Mouse (Mus musculus) G1E (cell line): ENCODE measurements around the gene Srrm3.

ENCODE experiments used
- CTCF ChIP-seq: IDR thresholded peaks from 2 replicates; pipeline ENCODE4 v1.5.1; 2012; ENCODE audit warnings: low read depth, low read length, inconsistent platforms, mixed read lengths
- GATA1 ChIP-seq: IDR thresholded peaks from 2 replicates; pipeline ENCODE4 v1.6.1; 2012; ENCODE audit warnings: borderline replicate concordance, low read length, inconsistent platforms, mixed read lengths

DNA sequence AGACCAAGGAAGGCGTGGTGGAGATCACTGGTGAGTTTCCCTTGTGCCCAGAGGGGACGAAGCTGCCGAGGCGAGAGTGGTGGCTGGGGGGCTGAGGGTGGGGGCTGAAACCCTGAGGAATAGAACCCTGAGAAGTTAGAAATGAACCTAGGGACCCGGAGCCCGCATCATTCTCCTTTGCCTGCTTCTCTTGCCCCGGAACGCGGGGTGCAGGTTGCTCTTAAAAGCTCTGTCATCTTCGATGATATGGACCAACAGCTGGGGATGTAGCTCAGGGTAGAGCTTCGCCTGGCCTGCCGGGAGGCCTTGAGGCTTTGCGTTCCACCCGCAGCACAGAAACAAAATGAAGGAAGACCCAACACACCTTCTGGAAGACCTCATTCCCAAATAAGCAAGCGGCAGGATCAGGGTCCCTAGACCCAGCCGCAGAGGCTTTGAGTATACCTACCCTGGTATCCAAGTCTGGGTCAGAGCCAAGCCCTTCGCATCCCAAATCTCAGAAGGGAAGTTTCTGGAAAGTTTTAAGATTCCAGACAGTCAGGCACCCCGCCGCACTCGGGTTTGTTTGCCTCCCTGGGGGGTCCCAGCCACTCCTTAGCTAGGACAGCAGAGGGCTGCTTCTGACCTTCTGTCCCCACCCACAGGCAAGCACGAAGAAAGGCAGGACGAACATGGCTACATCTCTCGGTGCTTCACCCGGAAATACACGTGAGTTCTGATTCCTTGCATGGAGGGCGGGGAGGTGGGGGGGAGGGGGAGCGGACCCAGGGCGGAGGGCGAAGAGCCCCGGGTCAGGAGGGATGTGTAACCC is 81.9 kb downstream of the Srrm3 start:
- TF ChIP-seq GATA1 (no peak), CTCF (no peak)
